Mouse (Mus musculus) brain, embryonic 14.5 days (tissue): ENCODE data around the gene Vmn2r46. TPM values are rescaled to one million over a fixed set of nuclear protein-coding genes. Genes with fewer than 3 reads are reported as not detected.
"Not testable (repeated sequence)": the region's sequence is repeated elsewhere in the genome, so short reads cannot be mapped to it uniquely, and the experiment has no call there.

Experiments used
- DNase-seq: peaks from one replicate; pipeline ENCODE4 v3.0.0-alpha.2; 2011; ENCODE audit warnings: low read depth
- polyA plus RNA-seq: library from polyadenylated mRNA; depleted of rRNA; stranded (reverse); fragments of >200 nt; gene quantifications from 2 replicates; pipeline ENCODE4 v1.2.3, GENCODE M21; 2012; rRNA removed

Vmn2r46 gene
- not detected in 2 replicates for polyA plus RNA-seq

- DNase-seq = not testable (repeated sequence)
Observed at GRCm38 (mm10) chr7:9770471-9770870, at the start of gene Vmn2r46. Gene Vmn2r46, minus strand, starts transcription at chr7:9770571.

Other genes starting within 250 kb of the Vmn2r46 start
- gene Vmn2r47, start 70.8 kb upstream of the Vmn2r46 start, polyA plus RNA-seq = not detected in 2 replicates
- not detected in 2 replicates for gene Vmn2r48, start 183.0 kb upstream of the Vmn2r46 start, polyA plus RNA-seq
- not detected in 2 replicates for gene Vmn2r49, start 221.7 kb upstream of the Vmn2r46 start, polyA plus RNA-seq